Mouse (Mus musculus) embryonic fibroblast, embryonic 13.5 days (primary cell): ENCODE data around the gene Psmd11.

Experiments used
- CTCF ChIP-seq: IDR thresholded peaks from 2 replicates; pipeline ENCODE4 v1.5.1; 2011; ENCODE audit warnings: mild to moderate bottlenecking, control low read depth, low read length, moderate library complexity, borderline replicate concordance; ENCODE audit not compliant: insufficient read depth
- POLR2A ChIP-seq: IDR thresholded peaks from 2 replicates; pipeline ENCODE4 v1.6.1; 2011; ENCODE audit warnings: low read depth, mild to moderate bottlenecking, control low read depth, low read length, moderate library complexity

DNA sequence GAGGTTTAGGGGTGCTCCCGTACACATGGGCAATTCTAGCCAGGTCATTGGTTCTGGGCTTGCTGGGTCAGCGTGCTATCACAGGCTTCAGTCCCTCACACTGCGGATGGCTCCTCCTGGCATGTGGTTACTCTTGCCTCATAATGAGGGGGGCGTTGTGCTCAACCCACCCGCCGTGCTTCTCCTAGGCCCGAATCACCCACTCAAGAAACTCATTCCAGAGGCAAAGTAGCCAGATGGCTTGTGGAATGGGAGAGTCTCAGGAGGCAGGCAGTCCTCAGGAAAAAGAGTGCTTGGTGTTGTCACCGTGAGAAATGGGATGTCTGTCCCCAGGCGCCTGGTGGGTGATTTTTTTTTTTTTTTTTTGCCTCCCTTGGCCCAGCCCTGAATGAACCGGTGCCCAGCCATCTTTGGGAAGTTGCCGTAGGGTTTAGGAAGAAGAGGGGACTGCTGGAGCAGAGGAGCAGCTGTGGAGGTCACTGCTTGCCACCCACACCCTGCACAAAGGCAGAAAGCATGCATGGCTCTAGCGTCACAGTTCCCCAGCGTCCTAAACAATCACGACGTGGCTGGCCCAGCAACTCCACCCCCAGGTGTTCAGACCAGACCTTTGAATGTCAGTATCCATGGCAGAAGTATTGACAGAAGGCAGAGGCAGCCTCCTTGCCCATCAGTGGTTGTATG, 59.6 kb downstream of the Psmd11 start:
- TF ChIP-seq CTCF (no peak), POLR2A (no peak)
